Mouse (Mus musculus) brain, embryonic 14.5 days (tissue): ENCODE data around the gene Tmem218.

Source experiments
- CTCF ChIP-seq: fragments of 200-500 bp; IDR thresholded peaks from 2 replicates; pipeline ENCODE4 v1.5.1; 2012; ENCODE audit warnings: inconsistent platforms, mild to moderate bottlenecking, moderate library complexity, borderline replicate concordance; ENCODE audit not compliant: insufficient read depth, insufficient read length; ENCODE audit errors: extremely low read depth
- POLR2A ChIP-seq: fragments of 200-500 bp; IDR thresholded peaks from 2 replicates; pipeline ENCODE4 v1.6.1; 2012; ENCODE audit warnings: mild to moderate bottlenecking, inconsistent platforms, borderline replicate concordance; ENCODE audit not compliant: poor library complexity, insufficient read depth, insufficient read length, severe bottlenecking; ENCODE audit errors: extremely low read depth

- no peak for TF ChIP-seq CTCF
- no peak for TF ChIP-seq POLR2A
Measured at GRCm38 (mm10) chr9:37235951-37236737, 28.1 kb downstream of the Tmem218 start.
